7 mouse cellular contexts compared by ENCODE assay signal in the genomic region with DNA sequence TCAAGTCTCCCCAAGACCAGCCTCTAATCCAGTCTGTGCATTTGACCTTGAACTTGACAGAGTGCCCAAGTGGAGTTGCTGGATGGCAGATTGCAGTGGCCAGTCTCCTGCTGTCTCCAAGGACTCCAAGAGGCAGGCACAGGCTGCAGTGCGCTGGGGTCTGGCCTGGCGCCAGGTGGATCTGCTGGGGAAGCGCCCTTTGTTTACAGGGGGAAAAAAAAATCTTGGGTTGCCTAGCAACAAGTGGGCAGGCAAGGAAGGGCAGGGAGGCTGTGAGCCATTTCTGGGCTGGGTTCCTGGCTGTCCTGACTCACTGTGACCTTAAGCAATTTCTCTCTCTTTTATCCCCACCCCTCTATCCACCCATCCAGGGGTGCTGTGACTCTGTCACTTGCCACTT. TPM values are rescaled to one million over a fixed set of nuclear protein-coding genes. Genes with fewer than 3 reads are reported as not detected.
DNase-seq lines count a peak whose midpoint lies in the region; ATAC-seq lines count a peak whose summit lies in the region.

No protein-coding gene starts in this region.

- DNase-seq in adrenal gland, postnatal 25 days, result peak; percentile 98
- DNase-seq in embryo, embryonic 9.5 days (ENCODE audit: extremely low spot score), result peak; percentile 49
- DNase-seq in heart, adult 11 months, result peak; percentile 99
- peak; percentile 77 for DNase-seq in kidney, adult 18-20 months
- peak; percentile 78 to 87 for DNase-seq in left cerebral cortex, postnatal 14 days (ENCODE audit: low spot score in 2 of 2)
- DNase-seq in right cerebral cortex, postnatal 36 days (ENCODE audit: low spot score in 2 of 2), result peak; percentile 39 to 67

- ATAC-seq in megakaryocyte-erythroid progenitor cell, adult 5-6 weeks (replicated peaks; ENCODE audit: low FRiP score, low TSS enrichment, poor library complexity, severe bottlenecking), result peak; percentile 53

- intact Hi-C loops in left cerebral cortex, postnatal 14 days (cut with DNase I), result loop anchor here (5.0 kb wide), 2 partner anchors 187 to 527 kb away; partner anchors contain the start of gene Alkbh7

RNA-seq across cellular contexts. Expression of gene Rfx2, which starts 20.6 kb away (rescaled TPM):
- 6.9 and 11.1 TPM in 2 replicates for total RNA-seq in adrenal gland, postnatal 25 days (2021)
- 1 to 10 TPM; 2.1 to 2.4 TPM for total RNA-seq in left cerebral cortex, postnatal 14 days (2021)
- total RNA-seq in megakaryocyte-erythroid progenitor cell, adult 5-6 weeks (2014; fragmentation: Nextera tagmentation), result 23.0 and 29.3 TPM in 2 replicates
- total RNA-seq in megakaryocyte-erythroid progenitor cell, adult 5-6 weeks (2017), result 4.7 and 10.5 TPM in 2 replicates

RNA-seq across cellular contexts. Expression of gene Prr22, which starts 40.2 kb away (rescaled TPM):
- 0.79 and 1.5 TPM in 2 replicates for total RNA-seq in adrenal gland, postnatal 25 days (2021)
- total RNA-seq in left cerebral cortex, postnatal 14 days (2021), result under 1 TPM; 0.51 to 0.94 TPM
- total RNA-seq in megakaryocyte-erythroid progenitor cell, adult 5-6 weeks (2014; fragmentation: Nextera tagmentation), result 5.4 and 6.6 TPM in 2 replicates
- total RNA-seq in megakaryocyte-erythroid progenitor cell, adult 5-6 weeks (2017), result 1.3 and 2.3 TPM in 2 replicates

RNA-seq across cellular contexts. Expression of gene Dus3l, which starts 45.7 kb away (rescaled TPM):
- total RNA-seq in adrenal gland, postnatal 25 days (2021), result 41.9 and 47.4 TPM in 2 replicates
- 10 to 100 TPM; 66.2 to 75.0 TPM for total RNA-seq in left cerebral cortex, postnatal 14 days (2021)
- total RNA-seq in megakaryocyte-erythroid progenitor cell, adult 5-6 weeks (2014; fragmentation: Nextera tagmentation), result 21.6 and 28.6 TPM in 2 replicates
- total RNA-seq in megakaryocyte-erythroid progenitor cell, adult 5-6 weeks (2017), result 13.9 and 17.9 TPM in 2 replicates

RNA-seq across cellular contexts. Expression of gene Nrtn, which starts 52.9 kb away (rescaled TPM):
- 3.8 and 5.3 TPM in 2 replicates for total RNA-seq in adrenal gland, postnatal 25 days (2021)
- total RNA-seq in left cerebral cortex, postnatal 14 days (2021), result 1 to 10 TPM; 2.6 to 4.5 TPM
- not detected in 2 replicates for total RNA-seq in megakaryocyte-erythroid progenitor cell, adult 5-6 weeks (2014; fragmentation: Nextera tagmentation)
- total RNA-seq in megakaryocyte-erythroid progenitor cell, adult 5-6 weeks (2017), result not detected in 2 replicates

Comparison
In these comparisons a context has a peak if more than half of its experiments do, and no peak if none do; other contexts are left out.
1. Peak in every context shown above with its lines: DNase-seq and ATAC-seq.
2. DNase-seq: peak in every context shown above with its lines; median percentile 99 in heart, adult 11 months; 98 in adrenal gland, postnatal 25 days; 82 in left cerebral cortex, postnatal 14 days; 77 in kidney, adult 18-20 months; 53 in right cerebral cortex, postnatal 36 days; 49 in embryo, embryonic 9.5 days.